Mouse (Mus musculus): Measurements from ENCODE around the gene Ptges.
"Not testable (repeated sequence)": the region's sequence is repeated elsewhere in the genome, so short reads cannot be mapped to it uniquely, and the experiment has no call there.

DNA sequence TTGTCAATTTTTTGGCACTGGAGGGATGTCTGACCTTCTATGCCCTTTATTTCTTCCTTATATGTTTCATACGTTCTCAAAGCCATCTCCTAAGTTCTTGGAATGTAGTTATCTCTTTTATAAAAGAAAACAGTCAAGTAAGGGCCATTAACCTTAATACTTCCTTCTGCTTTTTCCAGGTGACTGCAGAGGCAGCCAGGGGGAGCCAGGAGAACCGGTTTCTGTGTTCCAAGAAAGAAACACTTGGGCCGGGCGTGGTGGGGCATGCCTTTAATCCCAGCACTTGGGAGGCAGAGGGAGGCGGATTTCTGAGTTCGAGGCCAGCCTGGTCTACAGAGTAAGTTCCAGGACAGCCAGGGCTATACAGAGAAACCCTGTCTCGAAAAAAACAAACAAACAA is 12.5 kb upstream of the Ptges start:
- not testable (repeated sequence) for TF ChIP-seq GATA1, TAL1 (IDR thresholded peaks at IDR 0.05; ENCODE audit: low read length)

All from erythroblast, embryonic 14.5 days (primary cell).